Mouse (Mus musculus): Measurements from ENCODE around the gene Flrt2. TPM values are rescaled to one million over a fixed set of nuclear protein-coding genes. Genes with fewer than 3 reads are reported as not detected.
"Not testable (repeated sequence)": the region's sequence is repeated elsewhere in the genome, so short reads cannot be mapped to it uniquely, and the experiment has no call there.

Gene Flrt2
- 31.4 and 32.7 TPM in 2 replicates for polyA plus RNA-seq (2014; fragmentation: Nextera tagmentation; extraction: Ambion mirVana)

GRCm38 (mm10) chr12:95691961-95692767 is at the start of gene Flrt2:
Gene Flrt2, plus strand, starts transcription at chr12:95692226.
- no peaks in the 10 kb centered on the region for H3K36me3 ChIP-seq (ENCODE audit: control insufficient read depth, insufficient read depth, low read length)
- no peak; the same call in 1 of the 2 replicates for ATAC-seq (ENCODE audit: insufficient number of reproducible peaks, insufficient read depth, low FRiP score, low read depth)
- no peaks in the 10 kb centered on the region for H3K9me3 ChIP-seq (ENCODE audit: control insufficient read depth, low read length)
- peak within 1 kb of the TSS; percentile 81 to 94 for H3K27ac ChIP-seq (replicated peaks in 1 of 2; ENCODE audit: control insufficient read depth in 1 of 2, insufficient read depth in 1 of 2, low read depth in 2 of 2, low read length in 2 of 2)
- H3K4me2 ChIP-seq (ENCODE audit: low read length): peak within 1 kb of the TSS; percentile 96
- H3K27me3 ChIP-seq (ENCODE audit: control insufficient read depth, insufficient read depth, low read length): no peaks in the 10 kb centered on the region
- H3K4me1 ChIP-seq (ENCODE audit: control insufficient read depth in 2 of 2, insufficient read depth in 2 of 2, low read length in 2 of 2): peaks cover 4 to 9% of the 10 kb centered on the region in 2 experiments; a peak in 3 of 4 replicates
- H3K9ac ChIP-seq (ENCODE audit: low read length): peak within 1 kb of the TSS; percentile 95
- peak within 1 kb of the TSS; percentile 82 to 97 for H3K4me3 ChIP-seq (ENCODE audit: control insufficient read depth in 1 of 2, insufficient read depth in 1 of 2, low read depth in 1 of 2, low read length in 2 of 2)
- WGBS: 0% methylated on average over 32 of the region's 32 CpGs

DNA sequence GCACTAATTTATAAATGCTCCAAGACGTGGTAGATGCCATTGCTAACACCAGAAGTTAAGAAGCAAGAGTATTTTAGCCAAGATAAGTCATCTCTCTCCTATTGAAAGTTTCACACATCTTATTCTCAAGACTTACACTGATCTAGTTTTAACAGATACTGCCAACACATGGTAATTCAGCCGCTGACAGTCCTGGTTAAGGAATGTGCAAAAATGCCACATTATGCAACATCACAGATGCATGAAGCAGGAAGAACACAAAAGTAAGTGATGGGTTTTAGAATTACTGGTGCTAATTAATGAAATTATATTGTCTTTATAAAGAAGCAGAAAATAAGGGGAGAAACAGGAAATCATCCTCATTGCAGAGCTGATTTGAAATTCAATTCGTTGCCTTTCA is 49.8 kb upstream of the Flrt2 start:
- Histone ChIP-seq H3K27me3 (ENCODE audit: control insufficient read depth, insufficient read depth, low read length) (no peaks in the 10 kb centered on the region), H3K4me2 (ENCODE audit: low read length) (no peak overlapping the region), H3K4me3 (ENCODE audit: control insufficient read depth in 1 of 2, insufficient read depth in 1 of 2, low read depth in 1 of 2, low read length in 2 of 2) (no peak overlapping the region), H3K9ac (ENCODE audit: low read length) (no peak overlapping the region), H3K27ac (replicated peaks in 1 of 2; ENCODE audit: control insufficient read depth in 1 of 2, insufficient read depth in 1 of 2, low read depth in 2 of 2, low read length in 2 of 2) (no peak overlapping the region), H3K9me3 (ENCODE audit: control insufficient read depth, low read length) (no peaks in the 10 kb centered on the region), H3K36me3 (ENCODE audit: control insufficient read depth, insufficient read depth, low read length) (no peaks in the 10 kb centered on the region), H3K4me1 (ENCODE audit: control insufficient read depth in 2 of 2, insufficient read depth in 2 of 2, low read length in 2 of 2) (no peaks in the 10 kb centered on the region)
- no peak for ATAC-seq (ENCODE audit: insufficient number of reproducible peaks, insufficient read depth, low FRiP score, low read depth)
- WGBS: 54% methylated on average over 3 of the region's 3 CpGs

GRCm38 (mm10) chr12:95647179-95647578 is 44.8 kb upstream of the Flrt2 start:
- not testable (repeated sequence) for H3K36me3 ChIP-seq (ENCODE audit: control insufficient read depth, insufficient read depth, low read length); H3K4me3 ChIP-seq (ENCODE audit: control insufficient read depth in 1 of 2, insufficient read depth in 1 of 2, low read depth in 1 of 2, low read length in 2 of 2); H3K9ac ChIP-seq (ENCODE audit: low read length); ATAC-seq (ENCODE audit: insufficient number of reproducible peaks, insufficient read depth, low FRiP score, low read depth); H3K27me3 ChIP-seq (ENCODE audit: control insufficient read depth, insufficient read depth, low read length); H3K4me1 ChIP-seq (ENCODE audit: control insufficient read depth in 2 of 2, insufficient read depth in 2 of 2, low read length in 2 of 2); H3K9me3 ChIP-seq (ENCODE audit: control insufficient read depth, low read length); H3K27ac ChIP-seq (replicated peaks in 1 of 2; ENCODE audit: control insufficient read depth in 1 of 2, insufficient read depth in 1 of 2, low read depth in 2 of 2, low read length in 2 of 2); H3K4me2 ChIP-seq (ENCODE audit: low read length)
- WGBS: 100% methylated on average over 1 of the region's 6 CpGs

GRCm38 (mm10) chr12:95652172-95653156 is 39.6 kb upstream of the Flrt2 start:
- Histone ChIP-seq H3K4me1 (ENCODE audit: control insufficient read depth in 2 of 2, insufficient read depth in 2 of 2, low read length in 2 of 2) (no peaks in the 10 kb centered on the region), H3K4me2 (ENCODE audit: low read length) (no peak overlapping the region), H3K9ac (ENCODE audit: low read length) (no peak overlapping the region), H3K9me3 (ENCODE audit: control insufficient read depth, low read length) (no peaks in the 10 kb centered on the region), H3K36me3 (ENCODE audit: control insufficient read depth, insufficient read depth, low read length) (no peaks in the 10 kb centered on the region), H3K4me3 (ENCODE audit: control insufficient read depth in 1 of 2, insufficient read depth in 1 of 2, low read depth in 1 of 2, low read length in 2 of 2) (no peak overlapping the region), H3K27me3 (ENCODE audit: control insufficient read depth, insufficient read depth, low read length) (no peaks in the 10 kb centered on the region), H3K27ac (replicated peaks in 1 of 2; ENCODE audit: control insufficient read depth in 1 of 2, insufficient read depth in 1 of 2, low read depth in 2 of 2, low read length in 2 of 2) (no peak overlapping the region)
- 66% methylated on average over 4 of the region's 4 CpGs for WGBS
- no peak for ATAC-seq (ENCODE audit: insufficient number of reproducible peaks, insufficient read depth, low FRiP score, low read depth)

DNA sequence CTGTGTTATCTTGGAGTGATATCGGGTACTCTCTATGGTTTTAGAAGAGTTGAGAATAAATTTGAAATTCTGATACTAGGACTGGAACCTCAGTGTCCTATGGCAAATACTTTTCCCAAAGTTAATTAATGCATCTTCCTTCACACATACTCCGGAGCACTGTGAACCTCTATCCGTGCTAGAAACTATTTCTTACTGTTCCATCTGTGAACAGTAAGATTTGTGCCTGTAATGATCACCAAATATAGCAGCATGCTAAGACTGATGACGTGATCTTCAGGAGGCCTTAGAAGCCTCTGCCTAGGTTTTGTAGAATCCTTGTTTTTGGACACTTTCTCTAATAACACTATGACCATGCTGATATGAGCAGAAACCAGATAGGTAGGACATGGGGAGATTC is 35.4 kb upstream of the Flrt2 start:
- no peak for ATAC-seq (ENCODE audit: insufficient number of reproducible peaks, insufficient read depth, low FRiP score, low read depth)
- WGBS: 83% methylated on average over 4 of the region's 4 CpGs

GRCm38 (mm10) chr12:95667296-95667695 is 24.7 kb upstream of the Flrt2 start:
- no peak overlapping the region for H3K4me3 ChIP-seq (ENCODE audit: control insufficient read depth in 1 of 2, insufficient read depth in 1 of 2, low read depth in 1 of 2, low read length in 2 of 2)
- H3K9ac ChIP-seq (ENCODE audit: low read length): no peak overlapping the region
- H3K27me3 ChIP-seq (ENCODE audit: control insufficient read depth, insufficient read depth, low read length): no peaks in the 10 kb centered on the region
- no peaks in the 10 kb centered on the region for H3K9me3 ChIP-seq (ENCODE audit: control insufficient read depth, low read length)
- H3K4me2 ChIP-seq (ENCODE audit: low read length): no peak overlapping the region
- ATAC-seq (ENCODE audit: insufficient number of reproducible peaks, insufficient read depth, low FRiP score, low read depth): no peak
- H3K36me3 ChIP-seq (ENCODE audit: control insufficient read depth, insufficient read depth, low read length): no peaks in the 10 kb centered on the region
- no peaks in the 10 kb centered on the region for H3K4me1 ChIP-seq (ENCODE audit: control insufficient read depth in 2 of 2, insufficient read depth in 2 of 2, low read length in 2 of 2)
- WGBS: 57% methylated on average over 5 of the region's 5 CpGs
- no peak overlapping the region for H3K27ac ChIP-seq (replicated peaks in 1 of 2; ENCODE audit: control insufficient read depth in 1 of 2, insufficient read depth in 1 of 2, low read depth in 2 of 2, low read length in 2 of 2)

More for the DNA sequence above, 35.4 kb upstream of the Flrt2 start:
- H3K9ac ChIP-seq (ENCODE audit: low read length): no peak overlapping the region
- no peaks in the 10 kb centered on the region for H3K9me3 ChIP-seq (ENCODE audit: control insufficient read depth, low read length)
- no peaks in the 10 kb centered on the region for H3K27me3 ChIP-seq (ENCODE audit: control insufficient read depth, insufficient read depth, low read length)
- H3K4me3 ChIP-seq (ENCODE audit: control insufficient read depth in 1 of 2, insufficient read depth in 1 of 2, low read depth in 1 of 2, low read length in 2 of 2): no peak overlapping the region
- H3K4me2 ChIP-seq (ENCODE audit: low read length): no peak overlapping the region
- H3K4me1 ChIP-seq (ENCODE audit: control insufficient read depth in 2 of 2, insufficient read depth in 2 of 2, low read length in 2 of 2): no peaks in the 10 kb centered on the region
- H3K36me3 ChIP-seq (ENCODE audit: control insufficient read depth, insufficient read depth, low read length): no peaks in the 10 kb centered on the region
- no peak overlapping the region for H3K27ac ChIP-seq (replicated peaks in 1 of 2; ENCODE audit: control insufficient read depth in 1 of 2, insufficient read depth in 1 of 2, low read depth in 2 of 2, low read length in 2 of 2)

DNA sequence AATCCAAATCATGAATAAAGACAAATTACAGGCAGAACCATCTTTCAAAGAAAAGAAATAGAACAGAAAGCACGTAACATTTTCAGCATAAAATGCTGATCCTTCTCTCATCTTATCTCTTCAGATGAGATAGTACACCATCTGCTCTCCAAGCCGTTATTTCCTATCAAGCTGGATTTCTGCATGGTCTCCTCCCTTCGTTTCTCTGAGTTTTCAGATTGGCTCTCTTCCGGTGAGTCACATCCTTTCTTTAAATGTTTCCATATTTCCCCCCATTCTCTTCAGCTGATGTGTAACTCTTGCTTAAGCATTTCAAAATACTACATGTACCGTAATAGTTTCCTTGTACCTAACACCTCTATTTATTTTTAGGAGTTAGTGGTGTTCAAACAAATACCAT is 16.3 kb upstream of the Flrt2 start:
- WGBS: 41% methylated on average over 5 of the region's 5 CpGs
- no peak for ATAC-seq (ENCODE audit: insufficient number of reproducible peaks, insufficient read depth, low FRiP score, low read depth)
- Histone ChIP-seq H3K4me3 (ENCODE audit: control insufficient read depth in 1 of 2, insufficient read depth in 1 of 2, low read depth in 1 of 2, low read length in 2 of 2) (no peak overlapping the region), H3K9ac (ENCODE audit: low read length) (no peak overlapping the region), H3K4me1 (ENCODE audit: control insufficient read depth in 2 of 2, insufficient read depth in 2 of 2, low read length in 2 of 2) (no peaks in the 10 kb centered on the region), H3K36me3 (ENCODE audit: control insufficient read depth, insufficient read depth, low read length) (no peaks in the 10 kb centered on the region), H3K4me2 (ENCODE audit: low read length) (0 out of 2 replicates have a peak overlapping the region, but pooled peaks have one; percentile 11), H3K27ac (replicated peaks in 1 of 2; ENCODE audit: control insufficient read depth in 1 of 2, insufficient read depth in 1 of 2, low read depth in 2 of 2, low read length in 2 of 2) (no peak overlapping the region), H3K9me3 (ENCODE audit: control insufficient read depth, low read length) (no peaks in the 10 kb centered on the region), H3K27me3 (ENCODE audit: control insufficient read depth, insufficient read depth, low read length) (no peaks in the 10 kb centered on the region)
